Mouse (Mus musculus) myocyte (in vitro differentiated cells): Measurements from ENCODE around the gene Sox6.

ENCODE experiments used
- POLR2A ChIP-seq: IDR thresholded peaks from one replicate; pipeline ENCODE4 v1.6.1; 2011; ENCODE audit warnings: low read depth, mild to moderate bottlenecking, control low read depth, moderate library complexity; ENCODE audit not compliant: insufficient read length
- TCF12 ChIP-seq: IDR thresholded peaks from one replicate; pipeline ENCODE4 v1.6.1; 2011; ENCODE audit warnings: mild to moderate bottlenecking, control low read depth; ENCODE audit not compliant: poor library complexity, insufficient read depth, severe bottlenecking
- USF1 ChIP-seq: IDR thresholded peaks from one replicate; pipeline ENCODE4 v1.6.1; 2011; ENCODE audit warnings: low read depth, mild to moderate bottlenecking, control low read depth, moderate library complexity

DNA sequence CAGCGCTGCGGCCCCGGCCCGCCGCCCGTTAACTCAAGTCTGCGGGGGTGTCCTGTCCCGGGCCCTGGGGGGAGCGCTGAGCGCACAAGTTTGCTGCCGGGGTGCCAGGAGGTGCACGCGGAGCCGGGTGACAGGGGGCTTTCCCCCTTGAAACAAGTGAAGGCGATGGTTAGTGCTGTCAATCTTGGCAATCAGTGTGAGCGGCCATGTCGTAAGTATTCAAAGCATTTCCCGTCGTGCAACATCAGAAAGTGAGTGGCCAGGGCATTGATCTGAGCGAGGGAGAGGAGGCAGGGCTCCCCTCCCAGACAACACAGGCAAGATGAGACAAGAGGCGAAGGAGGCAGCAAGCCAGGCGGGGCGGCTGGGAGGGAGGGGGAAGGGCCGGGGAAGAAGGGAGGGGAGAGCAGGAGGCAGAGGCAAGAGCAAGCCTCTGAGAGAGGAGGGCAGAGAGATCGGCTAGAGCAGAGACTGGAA is 4.3 kb downstream of the Sox6 start:
- TF ChIP-seq USF1 (no peak), POLR2A (no peak), TCF12 (no peak)
